Mouse (Mus musculus) ES-E14 (cell line): ENCODE data around the gene Sbsn. TPM values are rescaled to one million over a fixed set of nuclear protein-coding genes. Genes with fewer than 3 reads are reported as not detected.

Experiments used
- DNase-seq: peaks from one replicate; pipeline ENCODE4 v3.0.0-alpha.2; 2013; ENCODE audit warnings: low read depth, low spot score
- H3K27ac ChIP-seq: 2 replicates; pipeline ENCODE4 v1.5.1; 2012; ENCODE audit warnings: low read depth, mild to moderate bottlenecking, low read length, moderate library complexity, mixed read lengths; ENCODE audit not compliant: poor library complexity, insufficient read depth, severe bottlenecking
- H3K36me3 ChIP-seq: 2 replicates; pipeline ENCODE4 v1.6.1; 2012; ENCODE audit warnings: mild to moderate bottlenecking, low read length, moderate library complexity, mixed read lengths; ENCODE audit not compliant: control insufficient read depth, poor library complexity, insufficient read depth, severe bottlenecking
- H3K4me1 ChIP-seq, 2 experiments: fragments of 150-350 bp in 1 of 2; sonication (generic) in 1 of 2; 2 replicates each; pipeline ENCODE4 v1.6.1; 2012; ENCODE audit warnings: low read length in 2 of 2, mild to moderate bottlenecking in 1 of 2, mixed read lengths in 1 of 2; ENCODE audit not compliant: control insufficient read depth in 2 of 2, insufficient read depth in 2 of 2, poor library complexity in 1 of 2
- H3K4me3 ChIP-seq, 2 experiments: fragments of 150-350 bp in 1 of 2; sonication (generic) in 1 of 2; 2 replicates each; pipeline ENCODE4 v1.5.1; 2012; ENCODE audit warnings: low read length in 2 of 2, low read depth in 1 of 2, mild to moderate bottlenecking in 1 of 2, mixed read lengths in 1 of 2; ENCODE audit not compliant: insufficient read depth in 1 of 2, poor library complexity in 1 of 2, severe bottlenecking in 1 of 2
- H3K9ac ChIP-seq: 2 replicates; pipeline ENCODE4 v1.6.1; 2012; ENCODE audit warnings: low read depth, mild to moderate bottlenecking, low read length, mixed read lengths; ENCODE audit not compliant: poor library complexity, insufficient read depth, severe bottlenecking
- H3K9me3 ChIP-seq: fragments of 150-350 bp; sonication (generic); 2 replicates; pipeline ENCODE4 v1.6.1; 2012; ENCODE audit warnings: low read depth, mild to moderate bottlenecking, low read length; ENCODE audit not compliant: control insufficient read depth, insufficient read depth
- CHD2 ChIP-seq: IDR thresholded peaks from 2 replicates; pipeline ENCODE4 v1.6.1; 2014; ENCODE audit warnings: mild to moderate bottlenecking, low read depth, low read length, inconsistent platforms
- HCFC1 ChIP-seq: IDR thresholded peaks from 2 replicates; pipeline ENCODE4 v1.6.1; 2012; ENCODE audit warnings: low read length, inconsistent platforms, borderline replicate concordance; ENCODE audit not compliant: insufficient read depth
- MAFK ChIP-seq: IDR thresholded peaks from 2 replicates; pipeline ENCODE4 v1.6.1; 2014; ENCODE audit warnings: mild to moderate bottlenecking, low read depth, low read length, inconsistent platforms; ENCODE audit not compliant: insufficient read depth
- ZC3H11A ChIP-seq: IDR thresholded peaks from 2 replicates; pipeline ENCODE4 v1.6.1; 2012; ENCODE audit warnings: low read depth, mild to moderate bottlenecking, inconsistent platforms, low read length, borderline replicate concordance
- ZNF384 ChIP-seq: IDR thresholded peaks from 2 replicates; pipeline ENCODE4 v1.6.1; 2012; ENCODE audit warnings: low read depth, low read length, inconsistent platforms
- in situ Hi-C, 2 experiments: fragments of 600-800 bp; cut with MboI; formaldehyde crosslinking; loops; one replicate each; pipeline ENCODE4 v1.15.1; 2025; ENCODE audit warnings: low sequenced_read_pairs in 2 of 2, inconsistent platforms in 1 of 2; ENCODE audit not compliant: unreplicated experiment in 2 of 2
- total RNA-seq: library from RNA; depleted of rRNA; stranded (reverse); fragments of 300-350 nt; gene quantifications from 2 replicates; pipeline ENCODE4 v1.2.3, GENCODE M21; 2012; rRNA removed

Gene Sbsn
- total RNA-seq: 9.8 and 20.8 TPM in 2 replicates

DNA sequence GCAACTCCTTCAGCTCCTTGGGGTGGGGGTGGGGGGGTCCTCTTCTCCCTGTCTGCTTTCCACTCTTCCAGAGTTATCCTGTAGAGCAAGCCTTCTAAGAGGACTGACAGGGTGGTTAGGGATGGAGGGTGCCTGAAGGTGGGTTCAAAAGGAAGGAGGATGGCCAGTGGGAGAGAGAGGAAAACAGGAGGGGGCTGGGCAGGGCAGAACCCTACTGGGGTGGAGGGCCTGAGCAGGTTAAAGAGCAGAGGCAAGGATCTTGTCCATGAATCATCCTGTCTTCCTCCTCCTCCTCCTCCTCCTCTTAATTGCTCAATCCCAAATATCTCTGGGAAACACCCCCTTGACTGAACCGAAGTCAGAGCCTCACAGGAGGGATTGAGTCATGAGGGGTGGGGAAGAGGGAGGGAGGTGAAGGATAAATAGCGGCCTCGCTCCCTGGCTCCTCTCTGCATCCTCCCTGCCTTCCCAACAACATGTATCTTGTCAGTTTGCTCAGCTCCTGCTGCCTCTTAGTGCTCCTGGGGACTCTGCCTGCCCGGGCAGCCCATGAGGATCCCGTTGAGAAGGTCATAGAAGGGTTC lies at the start of gene Sbsn:
Gene Sbsn, plus strand, starts transcription at position 386 of the 584 bp plus-strand sequence.
- TF ChIP-seq CHD2 (no peak), ZC3H11A (no peak), HCFC1 (no peak), ZNF384 (no peak), MAFK (no peak)
- no peaks in the 10 kb centered on the region for H3K36me3 ChIP-seq
- no peaks in the 10 kb centered on the region for H3K9me3 ChIP-seq
- no peak within 1 kb of the TSS for H3K27ac ChIP-seq
- no peak within 1 kb of the TSS for H3K4me3 ChIP-seq
- no peak for DNase-seq
- no peak within 1 kb of the TSS for H3K9ac ChIP-seq
- H3K4me1 ChIP-seq: peaks cover 2 to 12% of the 10 kb centered on the region in 2 experiments; a peak in 2 of 4 replicates
- in situ Hi-C loops: no loop called here

DNA sequence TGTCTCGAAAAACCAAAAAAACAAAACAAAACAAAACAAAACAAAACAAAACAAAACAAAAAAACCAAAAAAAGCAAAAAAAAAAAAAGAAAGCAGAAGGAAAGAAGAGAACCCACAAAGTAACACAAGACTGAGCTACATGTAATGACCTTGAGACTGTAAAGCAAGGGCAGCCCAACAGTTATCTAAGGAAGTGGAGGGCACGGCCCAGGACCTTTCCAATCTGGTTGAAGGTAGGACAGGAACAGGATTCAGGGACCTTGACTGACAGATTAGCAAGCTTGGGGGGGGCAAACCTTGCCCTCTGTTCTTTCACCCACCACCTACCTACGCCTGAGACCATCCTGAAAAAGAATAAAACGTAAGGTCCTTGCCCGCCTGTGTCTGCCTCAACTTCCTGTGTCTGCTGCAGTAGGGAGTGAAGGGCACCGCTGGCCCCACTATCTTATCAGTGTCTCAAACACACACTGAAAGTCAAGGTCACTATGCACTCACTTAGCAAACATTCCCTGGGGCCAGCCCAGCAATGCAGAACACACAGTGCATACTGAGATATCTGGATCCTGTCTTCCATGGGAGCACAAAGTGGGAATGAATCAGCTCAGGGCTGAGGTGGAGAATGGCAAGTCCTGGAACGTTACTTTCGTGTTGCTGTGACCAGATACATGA lies 44.9 kb upstream of the Sbsn start:
- Histone ChIP-seq H3K9me3 (no peaks in the 10 kb centered on the region), H3K36me3 (no peaks in the 10 kb centered on the region), H3K4me3 (no peak overlapping the region), H3K4me1 (no peaks in the 10 kb centered on the region), H3K27ac (no peak overlapping the region), H3K9ac (no peak overlapping the region)
- TF ChIP-seq MAFK (no peak), ZC3H11A (no peak), CHD2 (no peak), HCFC1 (no peak), ZNF384 (no peak)
- in situ Hi-C loops: no loop called here
- no peak for DNase-seq

DNA sequence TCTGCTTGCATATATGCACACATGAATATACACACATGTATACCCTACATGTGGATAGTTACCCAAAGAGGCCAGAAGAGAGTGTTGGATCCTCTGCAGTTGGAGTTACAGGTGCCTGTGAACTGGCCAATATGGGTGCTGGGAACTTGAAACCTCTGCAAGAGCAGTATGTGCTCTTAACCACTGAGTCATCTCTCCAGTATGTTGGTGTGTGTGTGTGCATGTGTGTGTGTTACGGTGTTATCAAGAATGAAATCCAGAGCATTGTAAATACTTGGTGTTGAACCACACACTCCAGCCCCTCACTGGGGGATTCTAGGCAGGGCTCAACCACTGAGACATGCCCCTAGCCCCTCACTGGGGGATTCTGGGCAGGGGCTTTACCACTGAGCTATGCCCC lies 43.8 kb upstream of the Sbsn start:
- Histone ChIP-seq H3K9me3 (no peaks in the 10 kb centered on the region), H3K27ac (no peak overlapping the region), H3K9ac (no peak overlapping the region), H3K36me3 (no peaks in the 10 kb centered on the region), H3K4me3 (no peak overlapping the region), H3K4me1 (no peaks in the 10 kb centered on the region)
- no peak for DNase-seq
- TF ChIP-seq CHD2 (no peak), HCFC1 (no peak)
- in situ Hi-C loops: no loop called here

DNA sequence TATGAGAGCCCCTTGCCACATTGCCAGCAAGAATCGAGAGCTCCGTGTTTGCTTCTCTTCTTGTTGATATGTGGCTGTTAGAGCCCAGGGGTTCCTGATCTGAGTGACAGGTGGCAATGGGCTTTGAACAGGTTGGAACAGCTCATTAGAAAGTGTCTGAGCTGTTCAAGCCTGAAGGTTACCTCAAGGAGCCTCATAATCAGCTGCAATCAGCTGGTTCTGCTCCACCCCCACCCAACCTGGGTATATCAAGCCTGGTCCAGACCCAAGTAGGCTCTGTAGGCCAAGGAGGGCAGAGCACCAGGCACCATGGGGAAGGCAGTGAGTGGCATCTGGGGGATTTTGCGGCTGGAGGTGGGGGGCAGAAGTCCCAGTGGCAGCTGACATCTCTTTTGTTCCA lies 39.3 kb upstream of the Sbsn start, which contains the start of gene Atp4a:
Gene Atp4a, plus strand, starts transcription at position 268 of the 400 bp plus-strand sequence.
- no peak within 1 kb of the TSS for H3K4me3 ChIP-seq
- in situ Hi-C loops: no loop called here
- no peak within 1 kb of the TSS for H3K27ac ChIP-seq

More for the DNA sequence above, 39.3 kb upstream of the Sbsn start, which contains the start of gene Atp4a:
- H3K9ac ChIP-seq: no peak within 1 kb of the TSS
- no peaks in the 10 kb centered on the region for H3K9me3 ChIP-seq
- no peak for DNase-seq
- TF ChIP-seq CHD2 (no peak), HCFC1 (no peak), ZNF384 (no peak), MAFK (no peak), ZC3H11A (no peak)
- no peaks in the 10 kb centered on the region for H3K36me3 ChIP-seq
- peaks cover 0 to 3% of the 10 kb centered on the region in 2 experiments; a peak in 1 of 4 replicates for H3K4me1 ChIP-seq
